Mouse (Mus musculus) heart, postnatal 0 days (tissue): Measurements from ENCODE around the gene Ssc5d. TPM values are rescaled to one million over a fixed set of nuclear protein-coding genes. Genes with fewer than 3 reads are reported as not detected.

Source experiments
- ATAC-seq: fragments of 200-750 bp; cut with Nextera tagmentation; 2 replicates; pipeline ENCODE4 v1.8.0; 2017; ENCODE audit warnings: low read depth, moderate number of reproducible peaks, moderate library complexity; ENCODE audit not compliant: insufficient read depth
- DNase-seq: peaks from one replicate; pipeline ENCODE4 v3.0.0-alpha.2; 2016; ENCODE audit warnings: low spot score
- H3K27ac ChIP-seq: fragments of 300-500 bp; sonication (generic); 2 replicates; pipeline ENCODE4 v1.5.1; 2014; ENCODE audit warnings: low read depth, mild to moderate bottlenecking
- H3K27me3 ChIP-seq: fragments of 300-500 bp; sonication (generic); 2 replicates; pipeline ENCODE4 v1.6.1; 2014; ENCODE audit warnings: low read length, mixed read lengths; ENCODE audit not compliant: control insufficient read depth, insufficient read depth
- H3K36me3 ChIP-seq: fragments of 300-500 bp; sonication (generic); replicated peaks from 2 replicates; pipeline ENCODE4 v1.6.1; 2014; ENCODE audit warnings: low read length, mixed read lengths; ENCODE audit not compliant: control insufficient read depth, insufficient read depth
- H3K4me1 ChIP-seq: fragments of 300-500 bp; sonication (generic); 2 replicates; pipeline ENCODE4 v1.6.1; 2014; ENCODE audit warnings: antibody characterized with exemption; ENCODE audit not compliant: control insufficient read depth, insufficient read depth
- H3K4me2 ChIP-seq: fragments of 300-500 bp; sonication (generic); 2 replicates; pipeline ENCODE4 v1.6.1; 2014; ENCODE audit warnings: low read depth, mild to moderate bottlenecking, low read length, moderate library complexity
- H3K4me3 ChIP-seq: fragments of 300-500 bp; sonication (generic); 2 replicates; pipeline ENCODE4 v1.5.1; 2014; ENCODE audit warnings: low read depth, low read length
- H3K9ac ChIP-seq: fragments of 300-500 bp; sonication (generic); replicated peaks from 2 replicates; pipeline ENCODE4 v1.6.1; 2014; ENCODE audit warnings: low read depth, low read length, mixed read lengths
- H3K9me3 ChIP-seq: fragments of 300-500 bp; sonication (generic); replicated peaks from 2 replicates; pipeline ENCODE4 v1.6.1; 2016; ENCODE audit warnings: low read length; ENCODE audit not compliant: control insufficient read depth
- CTCF ChIP-seq: IDR thresholded peaks from 2 replicates; pipeline ENCODE4 v1.5.1; 2016; ENCODE audit warnings: antibody characterized with exemption, control low read depth, low read depth
- EP300 ChIP-seq: IDR thresholded peaks from 2 replicates; pipeline ENCODE4 v1.6.1; 2016; ENCODE audit warnings: antibody characterized with exemption, low read depth
- WGBS: fragments of 180-500 bp; shearing (Covaris S2); extraction: QIAGEN DNeasy Blood & Tissue Kit; methylation state at CpG from one replicate; pipeline ENCODE4 v1.1.7; 2014; 5-methylcytosine and 5-hydroxymethylcytosine counted together
- polyA plus RNA-seq: library from polyadenylated mRNA; unstranded; fragments of >200 nt; fragmentation: Nextera tagmentation; extraction: Ambion mirVana; gene quantifications from 2 replicates; pipeline ENCODE4 v1.2.1, GENCODE M21; 2015
- total RNA-seq: library from RNA; depleted of rRNA; stranded (reverse); fragments of >200 nt; gene quantifications from 2 replicates; pipeline ENCODE4 v1.2.3, GENCODE M21; 2014; ENCODE audit warnings: low replicate concordance

The Ssc5d gene
- total and polyA plus RNA-seq, 2 experiments from 2014 or later = 1.2 to 5.0 TPM

DNA sequence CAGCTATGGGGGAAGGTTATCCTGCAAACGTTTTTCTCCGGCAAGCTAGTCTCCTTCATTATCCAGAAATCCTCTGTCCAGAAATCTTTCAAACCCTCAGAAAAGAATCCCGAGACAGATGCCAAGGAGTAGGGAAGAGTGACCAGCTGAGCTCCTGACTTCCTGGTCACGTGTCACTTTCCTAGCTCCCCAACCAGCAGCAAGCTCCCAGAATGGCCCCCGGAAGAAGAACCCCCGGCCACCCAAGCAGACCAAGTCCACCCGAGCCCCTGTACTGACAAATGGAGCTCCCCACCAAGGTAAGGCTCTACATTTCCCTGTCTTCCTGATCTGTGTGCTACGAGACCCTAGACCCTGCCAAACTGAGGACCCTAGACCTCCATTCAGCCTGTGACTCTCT, 2.1 kb downstream of the Ssc5d start:
- 60% methylated on average over 8 of the region's 8 CpGs for WGBS

GRCm38 (mm10) chr7:4928323-4928722, 2.7 kb downstream of the Ssc5d start:
- Histone ChIP-seq H3K36me3 (no peaks in the 10 kb centered on the region), H3K9ac (no peak overlapping the region), H3K9me3 (no peaks in the 10 kb centered on the region), H3K27ac (no peak overlapping the region), H3K27me3 (no peaks in the 10 kb centered on the region), H3K4me1 (peaks cover 12% of the 10 kb centered on the region), H3K4me2 (no peak overlapping the region), H3K4me3 (no peak overlapping the region)
- no peak for ATAC-seq
- WGBS = 73% methylated on average over 17 of the region's 17 CpGs
- TF ChIP-seq EP300 = no peak
- TF ChIP-seq CTCF = no peak
- DNase-seq = no peak

More for the DNA sequence above, 2.1 kb downstream of the Ssc5d start:
- Histone ChIP-seq H3K27me3 (no peaks in the 10 kb centered on the region), H3K4me2 (no peak overlapping the region), H3K9me3 (no peaks in the 10 kb centered on the region), H3K4me1 (peaks cover 18% of the 10 kb centered on the region), H3K4me3 (no peak overlapping the region), H3K27ac (no peak overlapping the region), H3K9ac (no peak overlapping the region), H3K36me3 (no peaks in the 10 kb centered on the region)
- no peak for TF ChIP-seq CTCF
- TF ChIP-seq EP300 = no peak
- ATAC-seq (no peak), DNase-seq (no peak)

GRCm38 (mm10) chr7:4933103-4933502, 7.5 kb downstream of the Ssc5d start:
- 53% methylated on average over 12 of the region's 12 CpGs for WGBS
- no peak overlapping the region for H3K4me3 ChIP-seq
- H3K27ac ChIP-seq = no peak overlapping the region
- DNase-seq = no peak
- H3K9me3 ChIP-seq = no peaks in the 10 kb centered on the region
- H3K4me1 ChIP-seq = no peaks in the 10 kb centered on the region
- TF ChIP-seq EP300 (no peak), CTCF (no peak)
- H3K27me3 ChIP-seq = no peaks in the 10 kb centered on the region
- no peak for ATAC-seq
- no peaks in the 10 kb centered on the region; the same call in 1 of the 2 replicates for H3K36me3 ChIP-seq
- no peak overlapping the region for H3K9ac ChIP-seq
- H3K4me2 ChIP-seq = no peak overlapping the region

- 71% methylated on average over 4 of the region's 4 CpGs for WGBS
- no peak overlapping the region for H3K27ac ChIP-seq
- ATAC-seq = no peak
These were observed 8.8 kb downstream of the Ssc5d start for GRCm38 (mm10) chr7:4934160-4934914.

DNA sequence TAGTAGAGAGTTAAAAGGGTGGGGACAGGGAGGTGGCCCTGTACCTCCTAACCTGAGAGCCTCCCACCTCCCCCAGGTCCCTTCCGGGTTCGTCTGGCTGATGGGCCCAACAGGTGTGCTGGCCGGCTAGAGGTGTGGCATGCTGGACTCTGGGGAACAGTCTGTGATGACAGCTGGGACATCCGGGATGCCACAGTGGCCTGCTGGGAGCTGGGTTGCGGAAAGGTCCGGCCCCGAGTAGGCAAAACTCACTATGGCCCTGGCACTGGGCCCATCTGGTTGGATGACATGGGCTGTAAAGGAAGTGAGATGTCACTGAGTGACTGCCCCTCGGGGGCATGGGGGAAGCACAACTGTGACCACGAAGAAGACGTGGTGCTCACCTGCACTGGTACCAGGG, 11.2 kb downstream of the Ssc5d start:
- no peak for ATAC-seq
- Histone ChIP-seq H3K27ac (no peak overlapping the region), H3K4me3 (no peak overlapping the region), H3K36me3 (no peaks in the 10 kb centered on the region; the same call in 1 of the 2 replicates), H3K4me2 (no peak overlapping the region), H3K9ac (no peak overlapping the region), H3K4me1 (no peaks in the 10 kb centered on the region), H3K9me3 (no peaks in the 10 kb centered on the region), H3K27me3 (no peaks in the 10 kb centered on the region)
- TF ChIP-seq EP300 (no peak), CTCF (no peak)
- 49% methylated on average over 10 of the region's 10 CpGs for WGBS
- no peak for DNase-seq

More at GRCm38 (mm10) chr7:4934160-4934914, 8.8 kb downstream of the Ssc5d start:
- no peaks in the 10 kb centered on the region for H3K27me3 ChIP-seq
- no peaks in the 10 kb centered on the region for H3K9me3 ChIP-seq
- H3K36me3 ChIP-seq = no peaks in the 10 kb centered on the region; the same call in 1 of the 2 replicates
- no peak for DNase-seq
- H3K4me3 ChIP-seq = no peak overlapping the region
- H3K9ac ChIP-seq = no peak overlapping the region
- no peak overlapping the region for H3K4me2 ChIP-seq
- H3K4me1 ChIP-seq = no peaks in the 10 kb centered on the region
- TF ChIP-seq CTCF (no peak), EP300 (no peak)
